Mouse (Mus musculus) stomach, postnatal 0 days (tissue): ENCODE measurements at regions not wholly inside any gene's neighbourhood (a gene's known extent, or its start where the extent isn't known, plus 50 kb on each side); places are given as distances from the start of the nearest gene placed in this dataset.
"Not testable (repeated sequence)": the region's sequence is repeated elsewhere in the genome, so short reads cannot be mapped to it uniquely, and the experiment has no call there.

Experiments
- ATAC-seq: fragments of 200-750 bp; cut with Nextera tagmentation; 2 replicates; pipeline ENCODE4 v1.8.0; 2017; ENCODE audit not compliant: low FRiP score, low TSS enrichment
- DNase-seq: peaks from one replicate; pipeline ENCODE4 v3.0.0-alpha.2; 2016; ENCODE audit warnings: low spot score
- H3K27ac ChIP-seq: fragments of 300-500 bp; sonication (generic); replicated peaks from 2 replicates; pipeline ENCODE4 v1.5.1; 2014; ENCODE audit warnings: mild to moderate bottlenecking, control low read depth
- H3K27me3 ChIP-seq: fragments of 300-500 bp; sonication (generic); 2 replicates; pipeline ENCODE4 v1.6.1; 2014; ENCODE audit warnings: low read length; ENCODE audit not compliant: control insufficient read depth, insufficient read depth
- H3K36me3 ChIP-seq: fragments of 300-500 bp; sonication (generic); 2 replicates; pipeline ENCODE4 v1.6.1; 2014; ENCODE audit warnings: low read length, mixed read lengths; ENCODE audit not compliant: control insufficient read depth, insufficient read depth
- H3K4me1 ChIP-seq: fragments of 300-500 bp; sonication (generic); replicated peaks from 2 replicates; pipeline ENCODE4 v1.6.1; 2014; ENCODE audit warnings: antibody characterized with exemption; ENCODE audit not compliant: control insufficient read depth, insufficient read depth
- H3K4me2 ChIP-seq: fragments of 300-500 bp; sonication (generic); replicated peaks from 2 replicates; pipeline ENCODE4 v1.6.1; 2014; ENCODE audit warnings: low read depth, mild to moderate bottlenecking, control low read depth, moderate library complexity
- H3K4me3 ChIP-seq: fragments of 300-500 bp; sonication (generic); 2 replicates; pipeline ENCODE4 v1.5.1; 2014; ENCODE audit warnings: low read depth, low read length, control low read depth
- H3K9ac ChIP-seq: fragments of 300-500 bp; sonication (generic); 2 replicates; pipeline ENCODE4 v1.6.1; 2014; ENCODE audit warnings: mild to moderate bottlenecking, low read length, control low read depth, mixed read lengths
- H3K9me3 ChIP-seq: fragments of 300-500 bp; sonication (generic); 2 replicates; pipeline ENCODE4 v1.6.1; 2016; ENCODE audit warnings: low read length; ENCODE audit not compliant: control insufficient read depth
- CTCF ChIP-seq: IDR thresholded peaks from 2 replicates; pipeline ENCODE4 v1.5.1; 2016; ENCODE audit warnings: antibody characterized with exemption, low read depth, mild to moderate bottlenecking, moderate library complexity
- EP300 ChIP-seq: optimal IDR thresholded peaks from 2 replicates; pipeline ENCODE3; 2016; ENCODE audit warnings: antibody characterized with exemption
- WGBS: fragments of 180-500 bp; shearing (Covaris S2); extraction: QIAGEN DNeasy Blood & Tissue Kit; methylation state at CpG from one replicate; pipeline ENCODE4 v1.1.7; 2014; 5-methylcytosine and 5-hydroxymethylcytosine counted together

DNA sequence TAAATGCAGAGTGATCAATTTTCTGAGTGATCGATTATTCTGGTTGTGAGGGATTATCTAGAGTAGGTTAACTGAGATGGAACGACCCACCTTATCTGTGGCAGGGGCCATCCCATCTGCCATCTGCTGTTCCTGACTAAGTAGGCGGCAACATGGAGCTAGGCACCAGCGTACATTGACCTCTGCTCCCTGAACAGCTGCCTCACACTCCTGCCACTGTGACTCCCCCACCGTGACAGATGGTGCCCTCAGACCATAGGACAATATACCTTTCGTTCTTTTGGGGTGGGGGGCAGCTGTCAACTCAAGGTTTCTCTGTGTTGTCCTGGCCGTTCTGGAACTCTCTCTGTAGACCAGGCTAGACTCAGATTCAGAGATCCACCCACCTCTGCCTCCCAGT lies 262.7 kb downstream of the Prex1 start:
- TF ChIP-seq EP300 (no peak), CTCF (no peak)
- Histone ChIP-seq H3K9me3 (no peaks in the 10 kb centered on the region), H3K4me3 (no peak overlapping the region), H3K4me2 (no peak overlapping the region), H3K9ac (no peak overlapping the region), H3K4me1 (no peaks in the 10 kb centered on the region), H3K36me3 (no peaks in the 10 kb centered on the region), H3K27me3 (no peaks in the 10 kb centered on the region), H3K27ac (no peak overlapping the region)
- ATAC-seq (no peak), DNase-seq (no peak)
- WGBS: 83% methylated on average over 7 of the region's 7 CpGs

DNA sequence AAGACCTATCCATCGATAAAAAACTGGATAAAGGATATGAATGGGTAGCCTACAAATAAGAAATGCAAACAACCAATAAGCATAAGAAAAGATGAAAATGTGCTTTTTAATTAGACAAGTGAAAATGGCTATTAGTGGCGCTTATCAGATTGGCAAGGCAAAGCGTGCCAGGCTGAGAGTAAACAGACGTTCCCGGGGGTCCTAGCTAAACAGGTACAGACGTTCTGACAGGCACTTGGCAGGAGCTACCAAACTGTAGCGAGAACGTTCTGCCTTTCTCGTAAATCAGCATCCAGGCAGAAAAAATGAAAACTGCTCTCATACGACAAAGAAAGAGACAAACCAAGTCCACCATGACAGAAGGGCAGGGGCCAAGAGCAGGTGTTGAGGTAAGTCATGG lies 263.3 kb downstream of the Prex1 start:
- Histone ChIP-seq H3K4me2 (no peak overlapping the region), H3K27me3 (no peaks in the 10 kb centered on the region), H3K9ac (no peak overlapping the region), H3K9me3 (no peaks in the 10 kb centered on the region), H3K27ac (no peak overlapping the region), H3K4me3 (no peak overlapping the region), H3K4me1 (no peaks in the 10 kb centered on the region), H3K36me3 (no peaks in the 10 kb centered on the region)
- TF ChIP-seq CTCF (no peak), EP300 (no peak)
- ATAC-seq (no peak), DNase-seq (no peak)
- 59% methylated on average over 10 of the region's 10 CpGs for whole genome bisulfite sequencing

DNA sequence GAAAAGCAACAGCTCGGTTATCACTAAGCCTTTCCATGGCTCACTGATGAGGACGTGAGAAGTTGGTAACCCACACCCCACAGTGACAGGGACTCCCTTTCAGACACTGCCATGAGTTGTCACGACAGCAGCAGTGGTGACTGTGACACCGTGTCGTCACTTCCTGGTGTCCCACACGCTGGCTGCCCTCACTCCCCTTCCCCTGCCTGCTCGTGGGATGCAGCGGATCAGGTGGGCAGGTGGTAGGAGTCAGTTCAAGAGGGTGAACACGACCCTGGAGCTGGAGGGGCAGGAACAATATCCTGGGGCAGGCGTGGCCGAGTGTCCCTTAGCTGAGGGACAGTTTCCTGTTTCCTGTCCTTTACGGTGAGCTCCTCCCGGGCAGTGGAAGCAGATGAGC lies 264.9 kb downstream of the Prex1 start:
- Histone ChIP-seq H3K36me3 (no peaks in the 10 kb centered on the region), H3K27ac (no peak overlapping the region), H3K4me3 (no peak overlapping the region), H3K9ac (no peak overlapping the region), H3K27me3 (no peaks in the 10 kb centered on the region), H3K4me2 (no peak overlapping the region), H3K4me1 (no peaks in the 10 kb centered on the region), H3K9me3 (no peaks in the 10 kb centered on the region)
- no peak for DNase-seq
- WGBS: 64% methylated on average over 13 of the region's 13 CpGs
- ATAC-seq: no peak
- TF ChIP-seq EP300: no peak
- no peak for TF ChIP-seq CTCF

DNA sequence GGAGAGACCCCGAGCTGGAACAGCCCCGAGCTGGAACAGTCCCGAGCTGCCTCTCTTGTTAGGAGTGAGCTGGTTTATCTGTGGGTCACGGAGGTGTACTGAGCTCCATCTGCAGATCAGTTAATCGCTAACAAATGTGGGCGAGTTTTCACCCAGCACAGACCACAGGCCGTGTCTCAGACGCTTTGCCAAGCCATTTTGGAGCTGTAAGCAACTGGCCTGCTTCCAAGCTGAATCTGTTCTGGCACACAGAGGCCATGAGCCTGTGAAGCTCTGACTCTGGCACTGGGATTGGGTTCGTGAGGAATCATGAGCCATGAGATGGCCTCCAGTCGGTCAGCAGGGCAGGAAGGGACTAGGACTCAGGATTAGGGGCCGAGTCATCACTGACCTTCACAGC lies 265.5 kb downstream of the Prex1 start:
- ATAC-seq: no peak
- Histone ChIP-seq H3K9me3 (no peaks in the 10 kb centered on the region), H3K4me1 (no peaks in the 10 kb centered on the region), H3K4me2 (no peak overlapping the region), H3K9ac (no peak overlapping the region), H3K4me3 (no peak overlapping the region), H3K27me3 (no peaks in the 10 kb centered on the region), H3K36me3 (no peaks in the 10 kb centered on the region), H3K27ac (no peak overlapping the region)
- TF ChIP-seq CTCF (no peak), EP300 (no peak)
- DNase-seq: no peak
- WGBS: 32% methylated on average over 11 of the region's 11 CpGs

DNA sequence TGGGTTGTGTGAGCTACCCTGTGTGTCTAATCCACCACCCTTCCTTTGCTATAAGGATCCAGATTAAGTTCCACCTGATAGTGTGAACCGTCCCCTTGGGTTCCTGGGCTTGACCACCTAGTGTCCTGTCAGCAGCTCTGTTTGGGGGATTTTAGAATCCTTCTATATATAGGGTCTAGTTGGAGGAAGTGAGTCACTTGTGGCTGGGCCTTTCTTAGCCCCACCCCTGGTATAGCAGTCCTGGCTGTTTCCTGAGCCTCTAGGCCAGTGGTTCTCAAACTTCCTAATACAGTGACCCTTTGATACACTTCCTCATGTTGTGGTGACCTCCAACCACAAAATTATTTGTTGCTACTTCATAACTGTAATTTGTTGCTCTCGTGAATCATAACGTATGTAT lies 267.1 kb downstream of the Prex1 start:
- Histone ChIP-seq H3K36me3 (no peaks in the 10 kb centered on the region), H3K9me3 (no peaks in the 10 kb centered on the region), H3K4me2 (no peak overlapping the region), H3K27ac (no peak overlapping the region), H3K9ac (no peak overlapping the region), H3K4me3 (no peak overlapping the region), H3K4me1 (no peaks in the 10 kb centered on the region), H3K27me3 (no peaks in the 10 kb centered on the region)
- DNase-seq (no peak), ATAC-seq (no peak)
- TF ChIP-seq EP300: no peak
- no peak for TF ChIP-seq CTCF
- 79% methylated on average over 3 of the region's 3 CpGs for WGBS

DNA sequence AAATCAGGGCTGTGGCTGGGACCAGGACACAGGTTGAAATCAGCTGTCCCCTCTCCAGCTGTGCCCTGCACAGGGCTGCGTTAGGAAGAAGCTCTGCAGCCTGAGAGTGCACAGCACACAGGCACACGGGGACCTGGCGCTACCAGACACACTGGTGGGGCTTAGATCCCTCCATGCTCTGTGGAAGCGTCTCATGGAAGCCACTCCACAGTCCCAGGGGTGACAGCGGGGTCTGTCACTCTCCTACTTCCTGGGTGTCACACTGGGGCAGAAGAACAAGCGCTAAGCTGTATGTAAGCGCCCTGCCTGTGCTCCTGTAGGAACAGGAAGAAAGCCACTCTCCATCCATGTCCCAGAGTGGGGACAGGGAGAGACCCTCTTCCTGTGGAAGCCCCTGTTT lies 267.8 kb downstream of the Prex1 start:
- not testable (repeated sequence) for ATAC-seq, H3K9me3 ChIP-seq, H3K9ac ChIP-seq, H3K27me3 ChIP-seq, H3K36me3 ChIP-seq, H3K4me1 ChIP-seq, H3K4me3 ChIP-seq, DNase-seq, H3K27ac ChIP-seq, H3K4me2 ChIP-seq
- 74% methylated on average over 7 of the region's 7 CpGs for WGBS

DNA sequence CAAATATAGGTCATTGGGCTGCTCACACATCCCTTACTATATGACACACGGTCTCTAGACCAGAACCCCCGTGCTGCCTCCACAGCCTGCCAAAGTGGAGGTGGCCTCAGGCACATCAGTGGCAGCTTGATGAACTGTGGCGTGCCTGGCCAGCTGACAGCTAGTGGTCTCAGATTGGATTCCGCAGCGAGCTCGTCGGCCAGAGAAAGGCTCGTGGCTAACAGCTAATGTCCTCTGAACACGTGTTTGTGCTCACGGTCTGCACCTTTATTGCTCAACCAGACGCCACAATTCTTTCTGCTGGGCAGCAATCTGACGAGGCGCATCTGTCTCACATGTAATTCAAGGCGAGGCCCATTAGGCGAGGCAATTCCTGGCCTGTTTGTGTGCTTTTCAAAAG lies 270.6 kb downstream of the Prex1 start:
- H3K27me3 ChIP-seq: no peaks in the 10 kb centered on the region
- ATAC-seq (no peak), DNase-seq (no peak)
- 39% methylated on average over 15 of the region's 15 CpGs for WGBS
- no peak for TF ChIP-seq CTCF
- TF ChIP-seq EP300: no peak
- H3K27ac ChIP-seq: no peak overlapping the region
- no peak overlapping the region for H3K4me3 ChIP-seq
- H3K36me3 ChIP-seq: no peaks in the 10 kb centered on the region
- no peaks in the 10 kb centered on the region for H3K4me1 ChIP-seq
- no peaks in the 10 kb centered on the region for H3K9me3 ChIP-seq
- H3K9ac ChIP-seq: no peak overlapping the region
- H3K4me2 ChIP-seq: no peak overlapping the region
